Mouse (Mus musculus) spleen, postnatal 0 days (tissue): Measurements from ENCODE around the gene Rnf169. TPM values are rescaled to one million over a fixed set of nuclear protein-coding genes. Genes with fewer than 3 reads are reported as not detected.

Source experiments
- polyA plus RNA-seq: library from polyadenylated mRNA; unstranded; fragments of >200 nt; fragmentation: Nextera tagmentation; extraction: Ambion mirVana; gene quantifications from 2 replicates; pipeline ENCODE4 v1.2.1, GENCODE M21; 2015

Rnf169 gene
- 3.0 and 3.4 TPM in 2 replicates for polyA plus RNA-seq

DNA sequence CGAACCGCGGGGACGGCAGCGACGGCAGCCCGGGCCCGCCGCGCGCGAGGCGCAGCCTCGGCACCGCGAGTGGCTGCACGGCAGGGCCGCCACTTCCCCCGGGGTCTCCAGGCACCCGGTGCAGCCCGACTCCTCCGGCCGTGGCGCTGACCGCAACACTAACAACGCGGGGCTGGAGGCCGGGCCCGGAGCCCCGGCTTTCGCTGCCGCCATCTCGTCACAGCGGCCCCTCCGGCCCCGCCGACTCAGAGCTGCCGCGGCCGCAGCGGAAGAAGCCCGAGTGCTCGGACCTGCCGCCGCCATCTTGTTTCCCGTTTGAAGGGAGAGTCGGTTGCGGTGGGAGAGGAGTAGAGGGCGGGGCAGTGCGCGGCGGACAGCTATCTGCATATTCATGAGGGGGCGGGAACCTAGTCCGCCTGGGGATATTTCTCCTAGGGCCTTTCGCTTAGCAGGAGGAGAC, at the start of gene Rnf169:
Gene Rnf169 (minus strand): TSS at position 317 of the 460 bp plus-strand sequence.

DNA sequence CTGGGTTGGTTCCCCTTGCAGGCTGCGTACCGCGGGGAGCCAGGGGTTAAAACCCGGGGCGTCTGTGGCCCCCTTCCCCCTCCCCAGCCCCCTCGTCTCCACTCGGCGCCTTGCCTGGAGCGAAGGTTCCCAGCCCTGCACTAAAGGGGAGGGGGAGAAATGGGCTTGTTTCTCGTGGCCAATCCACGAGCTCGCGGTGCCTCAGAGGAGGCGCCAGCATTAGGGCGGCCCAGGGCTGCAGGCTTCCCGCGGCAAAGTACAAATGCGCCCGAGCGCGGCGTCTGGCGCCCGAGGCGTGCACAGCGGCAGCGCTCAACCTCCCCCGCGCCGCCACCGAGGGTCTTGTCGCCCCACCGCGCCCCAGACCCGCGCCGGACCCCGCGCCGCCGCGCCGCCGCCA, 25.5 kb upstream of the Rnf169 start, which contains the start of gene Chrdl2:
Gene Chrdl2 (plus strand): TSS at position 383 of the 400 bp plus-strand sequence.

Other genes with a start within 250 kb of the Rnf169 start
- gene Olfr521, start 216.9 kb downstream of the Rnf169 start, polyA plus RNA-seq: not detected in 2 replicates
- 4.5 and 5.8 TPM in 2 replicates for gene Neu3, start 152.0 kb downstream of the Rnf169 start, polyA plus RNA-seq
- 0.08 and 0.15 TPM in 2 replicates for gene Xrra1, start 121.3 kb downstream of the Rnf169 start, polyA plus RNA-seq
- 187 and 195 TPM in 2 replicates for gene Spcs2, start 117.0 kb downstream of the Rnf169 start, polyA plus RNA-seq
- gene Chrdl2, start 25.7 kb upstream of the Rnf169 start, polyA plus RNA-seq: 0.59 and 0.81 TPM in 2 replicates
- gene Pold3, start 141.1 kb upstream of the Rnf169 start, polyA plus RNA-seq: 49.6 and 53.8 TPM in 2 replicates
- gene Lipt2, start 178.8 kb upstream of the Rnf169 start, polyA plus RNA-seq: 8.6 and 9.2 TPM in 2 replicates
- 3.4 and 5.8 TPM in 2 replicates for gene Kcne3, start 196.1 kb upstream of the Rnf169 start, polyA plus RNA-seq
- 2.8 and 3.2 TPM in 2 replicates for gene Pgm2l1, start 246.9 kb upstream of the Rnf169 start, polyA plus RNA-seq